Mouse (Mus musculus): ENCODE measurements at regions not wholly inside any gene's neighbourhood (a gene's known extent, or its start where the extent isn't known, plus 50 kb on each side); places are given as distances from the start of the nearest gene placed in this dataset.
A peak's percentile ranks its signal among the peaks of the same experiment; 100 is the strongest.

GRCm38 (mm10) chr4:48905196-48905867, 153.7 kb upstream of the Plppr1 start:
- whole genome bisulfite sequencing = 88% methylated on average over 9 of the region's 9 CpGs
- Histone ChIP-seq H3K36me3 (no peaks in the 10 kb centered on the region), H3K9me3 (no peaks in the 10 kb centered on the region), H3K4me2 (replicated peaks) (no peak overlapping the region), H3K27ac (no peak overlapping the region), H3K27me3 (no peaks in the 10 kb centered on the region), H3K4me3 (replicated peaks) (no peak overlapping the region), H3K4me1 (replicated peaks) (no peaks in the 10 kb centered on the region), H3K9ac (replicated peaks) (no peak overlapping the region)
- ATAC-seq = no peak

- Histone ChIP-seq H3K36me3 (no peaks in the 10 kb centered on the region), H3K4me2 (replicated peaks) (no peak overlapping the region), H3K9me3 (no peaks in the 10 kb centered on the region), H3K27ac (no peak overlapping the region), H3K27me3 (peaks cover 5% of the 10 kb centered on the region; the same call in 1 of the 2 replicates), H3K4me1 (replicated peaks) (no peaks in the 10 kb centered on the region), H3K4me3 (replicated peaks) (no peak overlapping the region), H3K9ac (replicated peaks) (no peak overlapping the region)
- 90% methylated on average over 2 of the region's 2 CpGs for WGBS
- no peak for ATAC-seq
Observed at GRCm38 (mm10) chr4:48909161-48909560, 149.9 kb upstream of the Plppr1 start.

GRCm38 (mm10) chr4:48913301-48913700, 145.8 kb upstream of the Plppr1 start:
- H3K27ac ChIP-seq = no peak overlapping the region
- H3K4me1 ChIP-seq (replicated peaks) = no peaks in the 10 kb centered on the region
- H3K36me3 ChIP-seq = no peaks in the 10 kb centered on the region
- no peak overlapping the region for H3K9ac ChIP-seq (replicated peaks)
- no peak for ATAC-seq
- no peak overlapping the region for H3K4me3 ChIP-seq (replicated peaks)
- no peak overlapping the region for H3K4me2 ChIP-seq (replicated peaks)
- no peaks in the 10 kb centered on the region for H3K9me3 ChIP-seq
- H3K27me3 ChIP-seq = peaks cover 5% of the 10 kb centered on the region; the same call in 1 of the 2 replicates
- WGBS = 89% methylated on average over 4 of the region's 4 CpGs

- WGBS = 52% methylated on average over 4 of the region's 4 CpGs
- Histone ChIP-seq H3K36me3 (no peaks in the 10 kb centered on the region), H3K27ac (no peak overlapping the region), H3K4me1 (replicated peaks) (peaks cover 16% of the 10 kb centered on the region), H3K9ac (replicated peaks) (no peak overlapping the region), H3K4me3 (replicated peaks) (no peak overlapping the region), H3K27me3 (peaks cover 45% of the 10 kb centered on the region), H3K9me3 (no peaks in the 10 kb centered on the region; the same call in 1 of the 2 replicates), H3K4me2 (replicated peaks) (no peak overlapping the region)
- peak; percentile 96 for ATAC-seq
Observed at GRCm38 (mm10) chr4:48924576-48925459, 134.3 kb upstream of the Plppr1 start.

- no peaks in the 10 kb centered on the region; the same call in 1 of the 2 replicates for H3K4me1 ChIP-seq (replicated peaks)
- no peak overlapping the region for H3K4me2 ChIP-seq (replicated peaks)
- no peak overlapping the region for H3K9ac ChIP-seq (replicated peaks)
- ATAC-seq = no peak
- WGBS = 91% methylated on average over 1 of the region's 1 CpGs
- no peak overlapping the region for H3K4me3 ChIP-seq (replicated peaks)
- no peak overlapping the region for H3K27ac ChIP-seq
- H3K9me3 ChIP-seq = no peaks in the 10 kb centered on the region
- H3K36me3 ChIP-seq = no peaks in the 10 kb centered on the region
- H3K27me3 ChIP-seq = peaks cover 3% of the 10 kb centered on the region; the same call in 1 of the 2 replicates
Observed at GRCm38 (mm10) chr4:48938420-48938819, 120.7 kb upstream of the Plppr1 start.

- Histone ChIP-seq H3K27me3 (peaks cover 2% of the 10 kb centered on the region; the same call in 1 of the 2 replicates), H3K4me3 (replicated peaks) (no peak overlapping the region), H3K4me1 (replicated peaks) (no peaks in the 10 kb centered on the region; the same call in 1 of the 2 replicates), H3K9me3 (no peaks in the 10 kb centered on the region), H3K36me3 (no peaks in the 10 kb centered on the region), H3K4me2 (replicated peaks) (no peak overlapping the region), H3K9ac (replicated peaks) (no peak overlapping the region), H3K27ac (no peak overlapping the region)
- ATAC-seq = no peak
- WGBS = 81% methylated on average over 6 of the region's 6 CpGs
Observed at GRCm38 (mm10) chr4:48938892-48939291, 120.2 kb upstream of the Plppr1 start.

GRCm38 (mm10) chr4:48945266-48945818, 113.7 kb upstream of the Plppr1 start:
- 83% methylated on average over 2 of the region's 2 CpGs for WGBS
- no peak overlapping the region for H3K4me3 ChIP-seq (replicated peaks)
- no peak overlapping the region for H3K9ac ChIP-seq (replicated peaks)
- H3K27ac ChIP-seq = no peak overlapping the region
- no peaks in the 10 kb centered on the region for H3K36me3 ChIP-seq
- H3K4me2 ChIP-seq (replicated peaks) = no peak overlapping the region
- no peaks in the 10 kb centered on the region for H3K9me3 ChIP-seq
- no peaks in the 10 kb centered on the region for H3K27me3 ChIP-seq
- ATAC-seq = peak; percentile 66
- no peaks in the 10 kb centered on the region for H3K4me1 ChIP-seq (replicated peaks)

GRCm38 (mm10) chr4:48952965-48953364, 106.1 kb upstream of the Plppr1 start:
- H3K27me3 ChIP-seq = no peaks in the 10 kb centered on the region
- no peak overlapping the region for H3K9ac ChIP-seq (replicated peaks)
- H3K4me2 ChIP-seq (replicated peaks) = no peak overlapping the region
- WGBS = 72% methylated on average over 1 of the region's 1 CpGs
- H3K36me3 ChIP-seq = no peaks in the 10 kb centered on the region
- no peak overlapping the region for H3K4me3 ChIP-seq (replicated peaks)
- no peaks in the 10 kb centered on the region for H3K9me3 ChIP-seq
- no peak for ATAC-seq
- no peak overlapping the region for H3K27ac ChIP-seq
- no peaks in the 10 kb centered on the region for H3K4me1 ChIP-seq (replicated peaks)

GRCm38 (mm10) chr4:48975810-48976209, 83.3 kb upstream of the Plppr1 start:
- no peak overlapping the region for H3K4me2 ChIP-seq (replicated peaks)
- no peak for ATAC-seq
- H3K27me3 ChIP-seq = no peaks in the 10 kb centered on the region
- H3K36me3 ChIP-seq = no peaks in the 10 kb centered on the region
- no peaks in the 10 kb centered on the region for H3K4me1 ChIP-seq (replicated peaks)
- H3K9me3 ChIP-seq = no peaks in the 10 kb centered on the region
- no peak overlapping the region for H3K4me3 ChIP-seq (replicated peaks)
- no peak overlapping the region for H3K9ac ChIP-seq (replicated peaks)
- WGBS = 95% methylated on average over 4 of the region's 4 CpGs
- H3K27ac ChIP-seq = no peak overlapping the region

GRCm38 (mm10) chr4:48992021-48992420, 67.1 kb upstream of the Plppr1 start:
- Histone ChIP-seq H3K4me3 (replicated peaks) (no peak overlapping the region), H3K4me2 (replicated peaks) (no peak overlapping the region), H3K36me3 (no peaks in the 10 kb centered on the region), H3K4me1 (replicated peaks) (no peaks in the 10 kb centered on the region), H3K9ac (replicated peaks) (no peak overlapping the region), H3K27me3 (no peaks in the 10 kb centered on the region), H3K27ac (no peak overlapping the region), H3K9me3 (no peaks in the 10 kb centered on the region)
- 87% methylated on average over 3 of the region's 3 CpGs for WGBS
- ATAC-seq = no peak
